Mouse (Mus musculus): ENCODE measurements around the gene Bag2. TPM values are rescaled to one million over a fixed set of nuclear protein-coding genes. Genes with fewer than 3 reads are reported as not detected.

The Bag2 gene
- total RNA-seq, 2 experiments from 2014 or later = 16.5 to 17.2 TPM

GRCm38 (mm10) chr1:33714796-33715195 is 42.8 kb downstream of the Bag2 start:
- DNase-seq (ENCODE audit: low spot score in 2 of 2) = no peak
- intact Hi-C loops (cut with DNase I) = no loop called here

GRCm38 (mm10) chr1:33712026-33712425 is 45.6 kb downstream of the Bag2 start:
- intact Hi-C loops (cut with DNase I) = no loop called here
- no peak for DNase-seq (ENCODE audit: low spot score in 2 of 2)

- DNase-seq (ENCODE audit: low spot score in 2 of 2) = no peak
- intact Hi-C loops (cut with DNase I) = no loop called here
These were observed 48.0 kb downstream of the Bag2 start for GRCm38 (mm10) chr1:33709615-33710014.

- DNase-seq (ENCODE audit: low spot score in 2 of 2) = peak in 1 of 2 experiments; percentile 48
- intact Hi-C loops (cut with DNase I) = no loop called here
These were observed 56.4 kb downstream of the Bag2 start for GRCm38 (mm10) chr1:33701244-33701643.

GRCm38 (mm10) chr1:33696016-33696415 is 61.6 kb downstream of the Bag2 start:
- intact Hi-C loops (cut with DNase I) = no loop called here
- DNase-seq (ENCODE audit: low spot score in 2 of 2) = no peak

Other genes starting within 250 kb of the Bag2 start
- 1 to 10 TPM; 5.6 to 6.0 TPM for gene Prim2, start 88.0 kb downstream of the Bag2 start, total RNA-seq (2021)
- gene Rab23, start 37.9 kb downstream of the Bag2 start, total RNA-seq (2021) = 10 to 100 TPM; 26.7 to 30.6 TPM
- gene Zfp451, start 56.8 kb upstream of the Bag2 start, total RNA-seq (2021) = 10 to 100 TPM; 56.6 to 57.5 TPM
- gene Bend6, start 150.0 kb upstream of the Bag2 start, total RNA-seq (2021) = 100 to 1,000 TPM; 141 TPM
- 100 to 1,000 TPM; 240 to 256 TPM for gene Dst, start 150.4 kb upstream of the Bag2 start, total RNA-seq (2021)

Data from left cerebral cortex, postnatal 14 days (tissue).